Mouse (Mus musculus) hindbrain, embryonic 14.5 days (tissue): ENCODE measurements around the gene Entpd2. TPM values are rescaled to one million over a fixed set of nuclear protein-coding genes. Genes with fewer than 3 reads are reported as not detected.

ENCODE experiments used
- ATAC-seq: fragments of 200-750 bp; cut with Nextera tagmentation; 2 replicates; pipeline ENCODE4 v1.8.0; 2017; ENCODE audit warnings: moderate number of reproducible peaks, mild to moderate bottlenecking, moderate TSS enrichment, moderate library complexity; ENCODE audit not compliant: low FRiP score
- DNase-seq: peaks from one replicate; pipeline ENCODE4 v3.0.0-alpha.2; 2015; ENCODE audit warnings: low spot score
- H3K27ac ChIP-seq: fragments of 300-500 bp; sonication (generic); 2 replicates; pipeline ENCODE4 v1.5.1; 2014; ENCODE audit warnings: mild to moderate bottlenecking, moderate library complexity
- H3K27me3 ChIP-seq: fragments of 300-500 bp; sonication (generic); 2 replicates; pipeline ENCODE4 v1.6.1; 2014; ENCODE audit warnings: mild to moderate bottlenecking, low read length, mixed read lengths; ENCODE audit not compliant: control insufficient read depth, insufficient read depth
- H3K36me3 ChIP-seq: fragments of 300-500 bp; sonication (generic); replicated peaks from 2 replicates; pipeline ENCODE4 v1.6.1; 2014; ENCODE audit not compliant: control insufficient read depth, insufficient read depth
- H3K4me1 ChIP-seq: fragments of 300-500 bp; sonication (generic); replicated peaks from 2 replicates; pipeline ENCODE4 v1.6.1; 2014; ENCODE audit warnings: antibody characterized with exemption, low read length, mixed read lengths; ENCODE audit not compliant: control insufficient read depth, insufficient read depth
- H3K4me2 ChIP-seq: fragments of 300-500 bp; sonication (generic); replicated peaks from 2 replicates; pipeline ENCODE4 v1.6.1; 2014; ENCODE audit warnings: mild to moderate bottlenecking, moderate library complexity
- H3K4me3 ChIP-seq: fragments of 300-500 bp; sonication (generic); replicated peaks from 2 replicates; pipeline ENCODE4 v1.5.1; 2014; ENCODE audit warnings: mild to moderate bottlenecking, low read length
- H3K9ac ChIP-seq: fragments of 300-500 bp; sonication (generic); 2 replicates; pipeline ENCODE4 v1.6.1; 2014
- H3K9me3 ChIP-seq: fragments of 300-500 bp; sonication (generic); 2 replicates; pipeline ENCODE4 v1.6.1; 2016; ENCODE audit warnings: low read length; ENCODE audit not compliant: control insufficient read depth
- WGBS: fragments of 180-500 bp; shearing (Covaris S2); extraction: QIAGEN DNeasy Blood & Tissue Kit; methylation state at CpG from one replicate; pipeline ENCODE4 v1.1.7; 2014; 5-methylcytosine and 5-hydroxymethylcytosine counted together
- polyA plus RNA-seq: library from polyadenylated mRNA; unstranded; fragments of >200 nt; fragmentation: Nextera tagmentation; extraction: Ambion mirVana; gene quantifications from 2 replicates; pipeline ENCODE4 v1.2.1, GENCODE M21; 2014

Entpd2 gene
- polyA plus RNA-seq, 1 experiment from 2014 or later = 2.6 TPM

- Histone ChIP-seq H3K9ac (no peak overlapping the region), H3K4me1 (no peaks in the 10 kb centered on the region), H3K27ac (no peak overlapping the region), H3K36me3 (no peaks in the 10 kb centered on the region), H3K9me3 (no peaks in the 10 kb centered on the region), H3K4me2 (no peak overlapping the region), H3K27me3 (peaks cover 10% of the 10 kb centered on the region; the same call in 1 of the 2 replicates), H3K4me3 (no peak overlapping the region)
- no peak for DNase-seq
- ATAC-seq = no peak
- WGBS = 67% methylated on average over 1 of the region's 1 CpGs
These were observed 28.0 kb downstream of the Entpd2 start for GRCm38 (mm10) chr2:25423626-25424025.

GRCm38 (mm10) chr2:25425481-25425880 is 29.8 kb downstream of the Entpd2 start:
- Histone ChIP-seq H3K27me3 (peaks cover 10% of the 10 kb centered on the region; the same call in 1 of the 2 replicates), H3K4me2 (no peak overlapping the region), H3K4me3 (no peak overlapping the region), H3K9me3 (no peaks in the 10 kb centered on the region), H3K36me3 (no peaks in the 10 kb centered on the region), H3K4me1 (peaks cover 15% of the 10 kb centered on the region), H3K27ac (no peak overlapping the region), H3K9ac (no peak overlapping the region)
- no peak for ATAC-seq
- 49% methylated on average over 27 of the region's 27 CpGs for WGBS
- DNase-seq = no peak

- no peaks in the 10 kb centered on the region for H3K36me3 ChIP-seq
- no peak overlapping the region for H3K4me2 ChIP-seq
- no peak overlapping the region for H3K27ac ChIP-seq
- no peak for ATAC-seq
- no peak overlapping the region for H3K9ac ChIP-seq
- H3K4me1 ChIP-seq = peaks cover 28% of the 10 kb centered on the region
- H3K4me3 ChIP-seq = no peak overlapping the region
- H3K27me3 ChIP-seq = peaks cover 10% of the 10 kb centered on the region; the same call in 1 of the 2 replicates
- 32% methylated on average over 5 of the region's 5 CpGs for WGBS
- peak; percentile 89 for DNase-seq
- no peaks in the 10 kb centered on the region for H3K9me3 ChIP-seq
These were observed 31.1 kb downstream of the Entpd2 start for GRCm38 (mm10) chr2:25426721-25427191.

GRCm38 (mm10) chr2:25427256-25427655 is 31.6 kb downstream of the Entpd2 start:
- Histone ChIP-seq H3K27me3 (peaks cover 10% of the 10 kb centered on the region; the same call in 1 of the 2 replicates), H3K27ac (no peak overlapping the region), H3K4me1 (peaks cover 29% of the 10 kb centered on the region), H3K4me2 (no peak overlapping the region), H3K9me3 (no peaks in the 10 kb centered on the region), H3K4me3 (no peak overlapping the region), H3K36me3 (no peaks in the 10 kb centered on the region), H3K9ac (no peak overlapping the region)
- DNase-seq (no peak), ATAC-seq (no peak)
- WGBS = 90% methylated on average over 5 of the region's 5 CpGs

GRCm38 (mm10) chr2:25428442-25429236 is 33.0 kb downstream of the Entpd2 start, which contains the start of gene Abca2:
Gene Abca2 (plus strand): TSS chr2:25428703.
- peaks cover 4% of the 10 kb centered on the region; the same call in 1 of the 2 replicates for H3K27me3 ChIP-seq
- no peaks in the 10 kb centered on the region for H3K9me3 ChIP-seq
- peak within 1 kb of the TSS; percentile 86 for H3K4me2 ChIP-seq
- peak within 1 kb of the TSS; percentile 84 for H3K27ac ChIP-seq
- H3K4me3 ChIP-seq = peak within 1 kb of the TSS; percentile 91
- ATAC-seq (peak; percentile 93), DNase-seq (peak; percentile 97)
- H3K4me1 ChIP-seq = peaks cover 29% of the 10 kb centered on the region
- WGBS = under 1% methylated on average over 65 of the region's 89 CpGs
- H3K36me3 ChIP-seq = peaks cover 10% of the 10 kb centered on the region
- H3K9ac ChIP-seq = peak within 1 kb of the TSS; percentile 93

GRCm38 (mm10) chr2:25429435-25430180 is 33.9 kb downstream of the Entpd2 start:
- 0 out of 2 replicates have a peak, but pooled peaks cover 4% of the 10 kb centered on the region for H3K27me3 ChIP-seq
- peak overlapping the region; percentile 86 for H3K4me2 ChIP-seq
- DNase-seq (no peak), ATAC-seq (no peak)
- H3K9ac ChIP-seq = peak overlapping the region; percentile 93
- peaks cover 19% of the 10 kb centered on the region for H3K36me3 ChIP-seq
- peak overlapping the region; percentile 91 for H3K4me3 ChIP-seq
- peak overlapping the region; percentile 84; the same call in 1 of the 2 replicates for H3K27ac ChIP-seq
- WGBS = 70% methylated on average over 5 of the region's 5 CpGs
- no peaks in the 10 kb centered on the region for H3K9me3 ChIP-seq
- peaks cover 29% of the 10 kb centered on the region for H3K4me1 ChIP-seq

GRCm38 (mm10) chr2:25430395-25431233 is 34.9 kb downstream of the Entpd2 start:
- Histone ChIP-seq H3K4me3 (0 out of 2 replicates have a peak overlapping the region, but pooled peaks have one; percentile 2), H3K4me1 (peaks cover 29% of the 10 kb centered on the region), H3K27me3 (no peaks in the 10 kb centered on the region), H3K9ac (peak overlapping the region; percentile 36), H3K9me3 (no peaks in the 10 kb centered on the region), H3K4me2 (peak overlapping the region; percentile 86), H3K36me3 (peaks cover 27% of the 10 kb centered on the region), H3K27ac (0 out of 2 replicates have a peak overlapping the region, but pooled peaks have one; percentile 5)
- ATAC-seq (no peak), DNase-seq (no peak)
- 51% methylated on average over 17 of the region's 17 CpGs for WGBS

GRCm38 (mm10) chr2:25431308-25431855 is 35.7 kb downstream of the Entpd2 start:
- 0 out of 2 replicates have a peak overlapping the region, but pooled peaks have one; percentile 2 for H3K4me3 ChIP-seq
- ATAC-seq (no peak), DNase-seq (no peak)
- H3K4me1 ChIP-seq = peaks cover 29% of the 10 kb centered on the region
- H3K27me3 ChIP-seq = no peaks in the 10 kb centered on the region
- peaks cover 34% of the 10 kb centered on the region for H3K36me3 ChIP-seq
- peak overlapping the region; percentile 86 for H3K4me2 ChIP-seq
- 0 out of 2 replicates have a peak overlapping the region, but pooled peaks have one; percentile 5 for H3K27ac ChIP-seq
- no peaks in the 10 kb centered on the region for H3K9me3 ChIP-seq
- peak overlapping the region; percentile 36 for H3K9ac ChIP-seq
- WGBS = 31% methylated on average over 6 of the region's 6 CpGs
